Mouse (Mus musculus): ENCODE results near the gene Znrf3.
"Not testable (repeated sequence)": the region's sequence is repeated elsewhere in the genome, so short reads cannot be mapped to it uniquely, and the experiment has no call there.

The Znrf3 gene

DNA sequence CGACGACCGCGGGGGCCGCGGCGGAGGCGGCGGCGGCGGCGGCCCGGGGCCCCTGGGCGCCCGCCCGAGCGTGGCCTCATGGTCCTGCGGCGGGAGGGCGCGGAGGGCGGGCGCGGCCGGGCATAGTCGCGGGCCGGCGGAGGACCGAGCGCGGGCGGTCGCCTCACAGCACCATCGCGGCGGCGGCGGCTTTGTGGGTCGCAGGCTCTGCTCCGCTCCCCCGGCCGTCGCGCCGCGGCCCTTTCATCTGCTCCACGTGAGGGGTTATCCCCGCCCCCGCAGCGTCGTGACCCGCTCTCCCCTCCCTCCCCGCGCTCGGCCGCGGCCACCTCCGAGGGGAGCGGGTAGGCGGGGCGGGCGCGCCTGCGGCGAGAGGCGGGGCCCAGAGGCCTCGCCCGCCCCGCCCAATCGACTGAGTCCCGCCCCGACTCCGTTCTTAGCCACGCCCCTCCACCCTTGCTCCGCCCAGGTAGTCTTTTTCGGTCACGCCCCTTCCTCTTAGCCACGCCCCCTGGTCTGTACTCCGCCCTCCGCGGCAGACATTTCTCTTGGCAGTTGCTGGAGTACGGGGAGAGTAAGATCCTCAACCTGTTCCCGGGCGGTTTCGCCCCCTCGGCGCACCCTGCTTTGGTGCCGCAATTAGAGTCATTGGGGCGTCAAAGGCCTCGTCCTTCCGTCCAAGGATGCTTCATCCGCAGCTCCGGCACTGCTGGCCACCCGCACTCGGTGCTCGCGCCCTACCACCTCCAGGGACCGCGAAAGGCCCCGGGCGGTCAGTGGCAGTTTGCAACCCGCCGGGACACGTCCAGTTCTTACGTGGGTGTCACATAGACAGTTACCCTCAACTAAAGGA is at the start of gene Znrf3:
TSS of gene Znrf3 (minus strand) at position 249 of the 853 bp plus-strand sequence.
- DNase-seq: peak; percentile 86 to 95

GRCm38 (mm10) chr11:5493869-5494268 is 49.2 kb upstream of the Znrf3 start:
- DNase-seq: no peak

- DNase-seq: no peak
These were observed 47.3 kb upstream of the Znrf3 start for GRCm38 (mm10) chr11:5491912-5492311.

GRCm38 (mm10) chr11:5490989-5491656 is 46.5 kb upstream of the Znrf3 start:
- DNase-seq: no peak

DNA sequence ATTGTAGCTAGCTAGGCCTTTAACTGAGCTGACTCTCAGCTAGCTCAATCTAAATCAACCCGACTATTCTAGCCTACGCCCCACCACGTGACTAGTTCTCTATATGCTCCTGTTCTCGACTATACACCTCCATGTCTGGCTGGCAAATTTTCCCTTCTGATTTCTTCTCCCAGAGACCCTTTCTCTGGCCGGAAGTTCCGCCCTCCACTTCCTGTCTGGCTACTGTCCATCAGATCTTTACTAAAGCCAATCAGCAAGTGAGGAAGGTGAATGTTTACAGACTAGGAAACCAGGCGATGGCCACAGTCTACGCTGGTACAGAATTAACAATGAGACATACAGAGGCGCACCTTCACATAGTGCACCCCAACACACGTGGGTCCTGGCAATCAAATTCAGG is 44.8 kb upstream of the Znrf3 start:
- not testable (repeated sequence) for DNase-seq

DNA sequence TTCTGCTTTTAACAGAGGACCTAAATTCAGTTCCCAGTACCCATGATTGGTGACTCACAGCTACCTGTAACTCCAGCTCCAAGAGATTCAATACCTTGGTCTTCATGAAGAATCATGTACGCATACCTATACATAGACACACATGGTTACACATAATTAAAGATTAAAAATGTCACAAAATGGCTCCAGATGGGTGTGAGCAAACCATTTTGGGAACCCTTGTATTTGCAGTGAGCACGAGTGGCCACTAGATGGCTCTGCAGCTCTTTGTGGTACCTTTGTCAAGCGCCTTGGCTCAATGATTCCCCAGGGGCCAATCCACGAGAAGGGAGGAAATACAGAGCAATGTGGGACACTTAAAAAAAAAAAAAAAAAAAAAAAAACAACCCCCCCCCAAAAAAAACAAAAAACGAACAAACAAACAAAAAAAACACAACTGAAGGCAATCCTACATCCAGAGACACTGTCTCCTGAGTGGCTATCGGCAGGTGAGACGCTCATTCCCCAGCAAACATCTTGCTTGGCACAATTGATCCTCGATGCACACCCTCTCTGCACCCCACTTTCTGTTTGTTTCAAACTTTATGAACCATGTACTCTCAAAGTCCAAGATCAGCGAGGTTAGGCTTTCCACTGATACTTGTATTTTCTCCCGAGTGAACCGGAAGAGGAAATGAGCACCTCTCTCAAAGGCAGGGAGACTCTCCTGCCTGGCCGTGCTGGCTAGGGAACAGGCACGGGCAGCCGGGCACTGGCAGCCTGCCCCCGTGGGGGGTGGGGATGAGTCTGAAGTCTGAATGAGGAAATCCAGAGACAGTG is 40.8 kb upstream of the Znrf3 start:
- DNase-seq: peak; percentile 68 to 83

DNA sequence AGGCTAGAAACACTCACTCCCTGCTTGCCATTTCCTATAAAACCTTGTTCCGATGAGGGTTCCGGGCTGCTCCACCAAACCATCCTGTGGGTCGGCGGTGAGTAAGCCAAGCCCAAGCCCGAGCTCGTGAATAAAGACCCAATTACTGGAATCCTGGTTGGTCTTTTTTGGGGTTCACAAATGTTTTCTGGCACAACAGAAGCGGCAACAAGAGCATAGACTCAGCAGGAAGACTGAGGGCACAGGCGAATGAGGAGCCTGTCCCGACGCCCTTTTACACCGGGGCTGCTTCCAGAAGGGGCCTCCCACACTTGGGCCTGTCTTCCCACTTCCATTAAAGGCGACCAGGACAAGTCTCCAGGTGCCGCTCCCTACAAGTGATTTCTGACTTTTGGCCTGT is 37.9 kb upstream of the Znrf3 start:
- DNase-seq: no peak

DNA sequence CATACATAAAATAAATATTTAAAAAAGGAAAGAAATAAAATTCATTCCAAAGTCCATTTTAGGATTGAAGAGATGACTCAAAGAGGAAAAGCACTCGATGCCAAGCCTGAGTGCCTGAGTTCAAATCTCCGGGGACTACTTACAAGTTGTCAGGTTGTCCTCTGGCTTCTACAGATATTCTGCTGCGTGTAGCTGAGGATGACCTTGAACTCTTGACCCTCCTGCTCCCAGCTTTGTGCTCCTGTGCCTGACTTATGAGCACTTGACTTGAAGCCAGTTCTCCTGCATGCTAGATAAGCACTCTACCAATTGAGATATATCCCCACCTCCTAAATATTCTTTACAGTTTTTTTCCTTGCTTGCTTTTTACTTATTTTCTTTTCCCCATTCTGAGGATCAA is 34.2 kb upstream of the Znrf3 start:
- no peak for DNase-seq

- DNase-seq: no peak
These were observed 33.5 kb upstream of the Znrf3 start for GRCm38 (mm10) chr11:5478193-5478592.

DNA sequence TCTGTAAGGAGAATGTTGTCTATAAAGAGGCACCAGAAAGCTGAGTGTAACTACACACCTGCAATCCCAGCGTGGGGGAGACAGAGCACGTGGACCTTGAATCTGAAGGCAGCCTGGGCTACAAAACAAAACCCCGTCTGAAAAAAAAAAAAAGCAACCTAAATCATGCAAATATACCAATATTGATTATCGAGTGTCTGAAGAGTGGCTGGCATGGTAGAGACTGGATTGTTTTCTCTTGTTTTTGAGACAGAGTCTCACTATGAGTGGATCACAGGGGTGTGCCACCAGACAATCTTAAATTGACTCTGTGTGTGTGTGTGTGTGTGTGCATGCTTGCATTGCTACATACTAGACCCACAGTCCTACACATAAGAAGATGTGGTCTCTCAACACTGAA is 32.2 kb upstream of the Znrf3 start:
- no peak for DNase-seq

- DNase-seq: not testable (repeated sequence)
These were observed 31.0 kb upstream of the Znrf3 start for GRCm38 (mm10) chr11:5475556-5476118.

- DNase-seq: peak in 1 of 2 experiments; percentile 56
These were observed 29.5 kb upstream of the Znrf3 start for GRCm38 (mm10) chr11:5474130-5474529.

DNA sequence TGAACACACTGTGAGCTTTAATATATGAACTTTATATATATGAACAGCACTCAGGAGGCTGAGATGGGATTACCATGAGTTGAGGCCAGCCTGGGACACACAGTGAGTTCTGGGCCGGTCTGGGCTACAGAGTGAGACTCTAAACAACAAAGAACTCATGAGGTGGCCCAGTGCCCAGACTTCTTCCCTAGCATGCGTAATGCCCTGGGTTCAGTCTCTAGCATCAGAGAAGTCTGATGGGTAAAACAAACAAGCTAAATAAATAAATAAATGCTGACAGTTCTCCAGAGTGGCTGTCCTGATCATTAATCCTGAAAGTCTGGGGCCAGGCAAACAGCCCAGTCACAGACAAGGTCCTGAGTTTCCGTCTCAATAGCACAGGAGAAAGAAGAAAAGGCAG is 25.4 kb upstream of the Znrf3 start:
- no peak for DNase-seq

GRCm38 (mm10) chr11:5469084-5469483 is 24.4 kb upstream of the Znrf3 start:
- peak; percentile 12 to 62 for DNase-seq

DNA sequence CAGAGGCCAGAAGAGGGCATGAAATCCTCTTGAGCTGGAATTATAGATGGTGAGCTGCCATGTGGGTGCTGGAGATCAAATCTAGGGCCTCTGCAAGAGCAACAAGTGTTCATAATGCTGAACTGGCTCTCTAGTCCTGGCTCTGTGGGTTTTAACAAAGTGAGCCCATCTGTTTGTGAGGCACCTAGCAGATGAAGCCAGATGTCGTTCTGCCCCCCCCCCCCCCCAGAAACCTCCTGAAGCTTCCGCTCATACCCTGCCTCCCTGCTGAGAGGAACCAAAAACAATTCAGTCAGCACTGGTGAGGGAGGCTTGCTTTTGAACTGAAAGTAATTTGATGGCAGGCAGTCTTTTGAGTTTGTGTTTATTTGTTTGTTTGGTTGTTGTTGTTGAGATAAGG is 23.8 kb upstream of the Znrf3 start:
- DNase-seq: no peak

GRCm38 (mm10) chr11:5451923-5452322 is 7.3 kb upstream of the Znrf3 start:
- no peak for DNase-seq

DNA sequence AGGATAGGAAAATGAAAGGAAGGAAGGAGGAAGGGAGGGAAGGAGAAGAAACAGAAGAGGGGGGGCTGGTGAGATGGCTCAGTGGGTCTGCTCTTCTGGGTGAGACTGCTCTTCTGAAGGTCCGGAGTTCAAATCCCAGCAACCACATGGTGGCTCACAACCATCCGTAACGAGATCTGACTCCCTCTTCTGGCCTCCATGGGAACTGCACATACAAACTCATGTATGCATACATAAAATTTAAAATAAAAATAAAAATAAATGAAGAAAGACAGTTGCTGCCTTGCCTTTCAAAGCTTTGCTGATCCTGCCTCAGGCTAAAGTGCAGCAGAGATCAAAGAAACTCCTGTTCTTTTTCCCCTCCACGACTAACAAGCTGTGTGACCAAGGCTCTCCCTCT is 6.7 kb upstream of the Znrf3 start:
- DNase-seq: no peak

- no peak for DNase-seq
These were observed 6.1 kb upstream of the Znrf3 start for GRCm38 (mm10) chr11:5450701-5451100.

DNA sequence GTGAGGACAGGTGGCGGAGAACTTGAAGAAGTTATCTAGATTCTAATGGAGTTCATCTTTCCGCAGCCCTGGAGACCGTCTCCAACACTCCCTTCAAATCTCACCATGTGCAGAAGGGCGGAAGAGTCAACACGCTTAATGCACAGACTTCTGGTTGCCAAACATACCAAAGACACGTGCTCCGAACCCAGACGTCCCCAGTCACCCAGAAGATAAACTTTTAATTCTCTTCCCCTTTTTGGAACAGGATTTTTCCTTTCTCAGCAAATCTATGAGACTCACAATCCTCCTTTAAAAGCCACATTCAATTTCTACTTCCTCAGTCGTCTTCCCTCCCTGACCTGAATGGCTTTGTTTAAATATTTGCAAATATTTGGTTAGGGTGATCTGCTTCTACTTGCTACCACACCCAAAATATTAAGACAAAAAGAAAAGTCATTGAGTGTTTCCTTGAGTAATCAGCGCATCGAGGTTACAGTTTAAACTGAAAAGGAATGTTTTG is 856 bp upstream of the Znrf3 start:
- no peak for DNase-seq

DNA sequence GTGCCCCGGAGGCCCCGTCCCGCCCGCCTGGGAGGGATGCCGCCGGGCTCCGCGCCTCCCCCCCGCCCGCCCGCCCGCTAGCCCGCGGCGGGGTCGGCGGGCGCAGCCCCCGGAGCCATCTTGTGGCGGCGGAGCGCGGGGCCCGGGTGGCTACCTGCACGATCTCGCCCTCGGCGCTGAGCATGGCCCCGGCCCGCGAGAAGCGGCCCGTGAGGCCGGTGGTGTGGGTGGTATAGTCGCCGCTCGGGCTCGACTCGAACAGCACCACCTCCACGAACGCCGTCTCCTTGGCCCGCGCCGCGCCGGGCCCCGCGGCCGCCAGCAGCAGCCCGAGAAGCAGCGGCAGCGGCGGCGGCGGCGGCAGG is 431 bp downstream of the Znrf3 start:
- peak in 1 of 2 experiments; percentile 34 for DNase-seq

DNA sequence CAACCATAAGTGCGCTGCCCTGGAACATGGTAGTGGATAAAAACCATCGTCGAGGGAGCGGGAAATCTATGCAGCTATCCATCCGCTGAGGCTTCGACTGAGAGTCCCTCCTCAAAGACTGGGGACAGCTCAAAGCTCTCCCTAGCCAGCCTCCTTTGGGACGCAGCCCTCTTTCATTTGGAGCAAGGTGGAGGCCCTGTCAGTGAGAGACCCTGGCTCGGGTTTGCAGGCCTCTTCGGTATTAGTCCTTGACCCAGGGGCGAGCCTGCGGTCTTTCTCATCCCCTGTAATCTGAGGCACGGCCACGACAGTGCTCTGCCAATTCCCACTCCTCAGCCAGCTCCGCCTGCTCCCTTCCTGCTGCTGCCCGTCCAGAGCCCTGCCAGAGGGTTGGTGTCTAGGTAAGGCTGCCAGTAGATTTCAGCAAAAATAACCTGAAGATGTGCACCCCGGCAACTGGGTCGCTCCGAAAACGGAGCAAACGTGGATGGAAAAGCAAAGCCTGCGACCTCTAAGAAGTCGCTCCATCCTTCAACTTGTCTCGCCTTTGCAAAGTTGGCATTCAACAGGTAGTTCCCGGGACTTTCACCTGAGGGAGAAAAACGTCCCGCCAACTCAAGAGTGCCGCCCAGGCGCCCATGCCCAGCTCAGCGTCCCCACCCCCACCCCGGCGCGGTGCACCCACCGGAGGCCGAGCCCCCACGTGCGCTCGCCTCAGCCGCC is 975 bp downstream of the Znrf3 start:
- DNase-seq: peak; percentile 9 to 20

DNA sequence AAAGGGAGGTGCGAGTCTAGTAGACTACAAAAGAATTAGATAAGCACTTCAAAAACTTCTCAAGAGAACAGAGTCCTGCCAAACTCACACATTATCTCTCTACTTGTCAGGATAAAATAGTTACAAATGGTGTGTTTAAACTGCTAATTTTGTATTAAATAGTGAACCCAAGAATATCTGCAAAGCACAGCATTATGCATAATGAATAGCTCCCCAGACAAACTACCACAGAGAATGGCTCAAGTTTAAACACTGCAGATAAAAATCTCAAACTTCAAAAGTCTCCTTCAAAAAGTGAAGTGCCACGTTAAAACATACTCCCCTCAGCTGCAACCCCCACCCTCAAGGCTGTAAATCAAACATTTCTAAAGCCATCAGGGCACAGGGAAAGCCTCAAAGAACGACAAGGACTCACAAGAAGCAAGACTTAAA is 2.0 kb downstream of the Znrf3 start:
- no peak for DNase-seq
